Mouse (Mus musculus) myocyte (in vitro differentiated cells): Measurements from ENCODE around the gene Chst8. TPM values are rescaled to one million over a fixed set of nuclear protein-coding genes. Genes with fewer than 3 reads are reported as not detected.

Source experiments
- H3K27me3 ChIP-seq: one replicate; pipeline ENCODE4 v1.6.1; 2011; ENCODE audit not compliant: control insufficient read depth, insufficient read depth, insufficient read length
- H3K36me3 ChIP-seq: one replicate; pipeline ENCODE4 v1.6.1; 2011; ENCODE audit not compliant: control insufficient read depth, insufficient read depth
- H3K4me2 ChIP-seq: one replicate; pipeline ENCODE4 v1.6.1; 2011; ENCODE audit warnings: low read depth, control low read depth
- H3K4me3 ChIP-seq: one replicate; pipeline ENCODE4 v1.5.1; 2011; ENCODE audit warnings: mild to moderate bottlenecking, control low read depth, moderate library complexity
- H3K79me2 ChIP-seq: one replicate; pipeline ENCODE4 v1.6.1; 2011; ENCODE audit not compliant: control insufficient read depth, insufficient read depth
- H3ac ChIP-seq: one replicate; pipeline ENCODE4 v1.6.1; 2011; ENCODE audit not compliant: control insufficient read depth, insufficient read length
- CEBPB ChIP-seq: IDR thresholded peaks from 2 replicates; pipeline ENCODE4 v1.6.1; 2011; ENCODE audit warnings: mild to moderate bottlenecking, moderate library complexity; ENCODE audit not compliant: poor library complexity, insufficient read depth, severe bottlenecking
- E2F4 ChIP-seq: IDR thresholded peaks from one replicate; pipeline ENCODE4 v1.6.1; 2011; ENCODE audit warnings: mild to moderate bottlenecking, control low read depth, moderate library complexity; ENCODE audit not compliant: insufficient read depth
- MAX ChIP-seq: IDR thresholded peaks from one replicate; pipeline ENCODE4 v1.6.1; 2011; ENCODE audit warnings: low read depth, mild to moderate bottlenecking, control low read depth
- MYOD1 ChIP-seq, 3 experiments: IDR thresholded peaks; one replicate each; pipeline ENCODE4 v1.6.1; 2011; ENCODE audit warnings: control low read depth in 2 of 3, low read depth in 2 of 3, mild to moderate bottlenecking in 2 of 3, moderate library complexity in 1 of 3; ENCODE audit not compliant: insufficient read length in 2 of 3, control insufficient read depth in 1 of 3
- MYOG ChIP-seq, 3 experiments: IDR thresholded peaks; one replicate each; pipeline ENCODE4 v1.6.1; 2011; ENCODE audit warnings: control low read depth in 2 of 3, low read depth in 2 of 3, mild to moderate bottlenecking in 2 of 3; ENCODE audit not compliant: insufficient read length in 2 of 3, control insufficient read depth in 1 of 3, insufficient read depth in 1 of 3
- POLR2A ChIP-seq: IDR thresholded peaks from one replicate; pipeline ENCODE4 v1.6.1; 2011; ENCODE audit warnings: low read depth, mild to moderate bottlenecking, control low read depth, moderate library complexity; ENCODE audit not compliant: insufficient read length
- POLR2AphosphoS2 ChIP-seq: IDR thresholded peaks from one replicate; pipeline ENCODE4 v1.6.1; 2011; ENCODE audit warnings: low read depth, control low read depth; ENCODE audit not compliant: insufficient read length
- REST ChIP-seq: IDR thresholded peaks from one replicate; pipeline ENCODE4 v1.6.1; 2011; ENCODE audit warnings: mild to moderate bottlenecking, control low read depth, moderate library complexity; ENCODE audit not compliant: insufficient read depth, insufficient read length
- SRF ChIP-seq: IDR thresholded peaks from one replicate; pipeline ENCODE4 v1.6.1; 2011; ENCODE audit warnings: low read depth; ENCODE audit not compliant: control insufficient read depth, insufficient read length
- TCF12 ChIP-seq: IDR thresholded peaks from one replicate; pipeline ENCODE4 v1.6.1; 2011; ENCODE audit warnings: mild to moderate bottlenecking, control low read depth; ENCODE audit not compliant: poor library complexity, insufficient read depth, severe bottlenecking
- TCF3 ChIP-seq: IDR thresholded peaks from one replicate; pipeline ENCODE4 v1.6.1; 2011; ENCODE audit warnings: low read depth, control low read depth; ENCODE audit not compliant: insufficient read length
- USF1 ChIP-seq: IDR thresholded peaks from one replicate; pipeline ENCODE4 v1.6.1; 2011; ENCODE audit warnings: low read depth, mild to moderate bottlenecking, control low read depth, moderate library complexity
- polyA plus RNA-seq: library from polyadenylated mRNA; unstranded; fragments of >200 nt; fragmentation: generic; extraction: Trizol; gene quantifications from one replicate; pipeline ENCODE4 v1.2.1, GENCODE M21; 2012; ENCODE audit warnings: missing spikeins

Gene Chst8
- not detected for polyA plus RNA-seq

DNA sequence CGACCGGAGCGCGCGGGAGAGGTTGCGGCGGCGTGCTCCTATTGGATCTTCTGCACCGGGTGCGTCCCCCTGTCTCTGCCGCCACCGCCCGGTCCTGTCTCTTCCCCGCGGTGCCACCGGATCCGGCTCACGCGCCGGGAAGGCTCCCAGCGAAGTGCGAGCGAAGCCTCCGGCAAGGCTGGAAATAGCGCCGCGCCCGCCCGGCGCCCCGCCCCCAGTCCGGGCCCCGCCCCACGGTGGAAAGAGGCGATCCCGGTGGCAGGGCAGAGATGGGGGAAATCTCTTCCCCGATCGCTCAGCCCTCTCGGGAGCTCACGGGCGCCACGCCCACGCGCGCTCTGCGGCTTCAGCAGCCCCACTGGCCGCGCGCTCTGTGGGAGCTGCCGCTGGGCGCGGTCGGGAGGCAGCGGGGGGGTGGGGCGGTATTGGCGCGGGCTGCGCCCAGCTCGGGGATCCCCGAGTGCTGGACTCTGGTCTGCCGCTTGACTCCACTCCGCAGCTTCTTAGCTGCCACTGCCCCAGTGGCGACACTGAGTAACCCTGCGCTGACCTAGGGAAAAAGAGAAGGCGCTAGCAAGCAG is at the start of gene Chst8:
TSS of gene Chst8 (minus strand) at position 181 of the 581 bp plus-strand sequence.
- TF ChIP-seq E2F4, result no peak
- no peak for TF ChIP-seq MAX
- TF ChIP-seq TCF3, result no peak
- TF ChIP-seq TCF12, result no peak
- TF ChIP-seq MYOG (IDR thresholded peaks at IDR 0.05; ENCODE audit: control insufficient read depth in 1 of 3, insufficient read depth in 1 of 3, insufficient read length in 2 of 3, low read depth in 2 of 3), result no peak
- TF ChIP-seq POLR2AphosphoS2, result no peak
- no peak for TF ChIP-seq SRF
- no peak for TF ChIP-seq CEBPB
- no peak for TF ChIP-seq POLR2A
- no peak for TF ChIP-seq REST
- TF ChIP-seq MYOD1 (IDR thresholded peaks at IDR 0.05; ENCODE audit: control insufficient read depth in 1 of 3, insufficient read length in 2 of 3, low read depth in 2 of 3), result no peak
- no peak for TF ChIP-seq USF1
- Histone ChIP-seq H3K36me3 (no peaks in the 10 kb centered on the region), H3K4me2 (peak within 1 kb of the TSS; percentile 12), H3K79me2 (no peaks in the 10 kb centered on the region), H3ac (no peak within 1 kb of the TSS), H3K4me3 (no peak within 1 kb of the TSS), H3K27me3 (peaks cover 41% of the 10 kb centered on the region)

DNA sequence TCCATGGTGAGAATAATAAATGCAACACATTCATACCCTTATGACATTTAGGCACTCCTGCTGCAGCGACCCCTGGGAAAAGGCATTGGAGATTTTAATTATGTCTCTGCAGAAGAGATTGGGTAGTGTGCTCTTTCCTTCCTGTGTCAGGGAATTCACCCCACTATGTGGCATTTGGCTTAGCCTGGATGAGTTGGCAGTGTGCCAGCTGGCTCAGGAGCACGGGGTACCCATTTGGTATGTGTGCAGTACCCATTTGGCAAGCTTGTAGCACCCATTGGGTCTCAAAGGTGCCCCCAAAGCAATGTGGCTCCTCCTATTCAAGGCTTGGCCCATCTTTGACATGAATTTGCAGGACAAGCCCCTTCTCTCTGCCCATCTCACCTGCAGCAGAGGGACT is 45.8 kb upstream of the Chst8 start:
- Histone ChIP-seq H3K4me2 (no peak overlapping the region), H3K79me2 (no peaks in the 10 kb centered on the region), H3K36me3 (no peaks in the 10 kb centered on the region), H3K27me3 (peaks cover 20% of the 10 kb centered on the region), H3K4me3 (no peak overlapping the region), H3ac (no peak overlapping the region)
- TF ChIP-seq TCF3, result no peak
- no peak for TF ChIP-seq CEBPB
- no peak for TF ChIP-seq MYOD1 (IDR thresholded peaks at IDR 0.05; ENCODE audit: control insufficient read depth in 1 of 3, insufficient read length in 2 of 3, low read depth in 2 of 3)
- no peak for TF ChIP-seq SRF
- no peak for TF ChIP-seq REST
- no peak for TF ChIP-seq TCF12
- TF ChIP-seq E2F4, result no peak
- TF ChIP-seq USF1, result no peak
- no peak for TF ChIP-seq POLR2A
- no peak for TF ChIP-seq POLR2AphosphoS2

DNA sequence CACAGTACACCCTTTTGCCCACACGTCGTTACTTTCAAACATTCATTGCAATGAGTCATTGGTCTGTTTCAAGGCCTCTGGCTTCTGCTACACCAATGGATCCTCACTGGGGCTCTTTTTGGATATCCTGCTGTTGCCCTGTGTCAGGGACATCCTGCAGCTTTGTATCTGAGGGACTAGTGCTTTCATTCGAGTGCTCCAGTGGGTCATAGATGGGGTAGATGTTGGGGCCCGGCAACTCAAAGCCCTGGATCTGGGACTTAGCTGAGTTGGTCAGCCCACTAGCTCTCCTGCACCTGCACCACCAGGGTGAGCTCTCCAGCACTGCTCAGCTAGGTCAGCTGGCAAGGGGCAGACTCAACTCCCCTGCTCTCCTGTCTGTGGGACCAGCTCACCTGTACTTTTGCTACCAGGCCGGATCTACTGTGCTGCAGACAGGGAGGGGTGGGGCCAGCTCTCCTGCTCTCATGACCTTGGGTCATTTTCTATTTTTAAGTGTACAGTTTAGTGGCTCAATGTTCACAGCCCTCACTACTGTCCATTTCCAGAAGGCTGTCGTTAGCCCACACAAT is 42.4 kb upstream of the Chst8 start:
- H3K36me3 ChIP-seq, result no peaks in the 10 kb centered on the region
- H3ac ChIP-seq, result no peak overlapping the region
- no peaks in the 10 kb centered on the region for H3K79me2 ChIP-seq
- TF ChIP-seq TCF12 (no peak), MYOG (IDR thresholded peaks at IDR 0.05; ENCODE audit: control insufficient read depth in 1 of 3, insufficient read depth in 1 of 3, insufficient read length in 2 of 3, low read depth in 2 of 3) (no peak), E2F4 (no peak)
- H3K27me3 ChIP-seq, result peaks cover 11% of the 10 kb centered on the region
- H3K4me3 ChIP-seq, result no peak overlapping the region
- no peak overlapping the region for H3K4me2 ChIP-seq

DNA sequence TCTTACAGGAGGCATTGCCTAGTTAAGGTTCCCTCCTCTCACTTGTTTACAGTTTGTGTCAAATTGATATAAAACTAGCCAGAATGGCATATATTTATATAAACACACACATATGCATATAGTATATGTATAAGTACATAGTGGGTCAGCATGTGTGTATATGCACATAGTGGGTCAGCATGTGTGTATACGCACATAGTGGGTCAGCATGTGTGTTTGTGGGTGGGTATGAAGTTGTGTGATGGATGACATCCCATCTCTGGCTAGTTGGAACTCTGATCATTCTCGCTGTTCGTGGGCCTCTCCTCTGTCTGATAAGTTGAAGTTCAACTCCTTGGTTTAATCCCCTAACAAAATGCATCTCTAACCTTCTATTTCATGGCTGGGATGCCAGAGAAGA is 40.9 kb upstream of the Chst8 start:
- Histone ChIP-seq H3K4me2 (no peak overlapping the region), H3ac (no peak overlapping the region), H3K4me3 (no peak overlapping the region), H3K36me3 (no peaks in the 10 kb centered on the region), H3K79me2 (no peaks in the 10 kb centered on the region), H3K27me3 (peaks cover 9% of the 10 kb centered on the region)
- TF ChIP-seq MYOG (IDR thresholded peaks at IDR 0.05; ENCODE audit: control insufficient read depth in 1 of 3, insufficient read depth in 1 of 3, insufficient read length in 2 of 3, low read depth in 2 of 3) (no peak), USF1 (no peak), MAX (no peak), TCF12 (no peak), MYOD1 (IDR thresholded peaks at IDR 0.05; ENCODE audit: control insufficient read depth in 1 of 3, insufficient read length in 2 of 3, low read depth in 2 of 3) (no peak), POLR2A (no peak), TCF3 (no peak), REST (no peak), CEBPB (no peak), POLR2AphosphoS2 (no peak), E2F4 (no peak), SRF (no peak)

DNA sequence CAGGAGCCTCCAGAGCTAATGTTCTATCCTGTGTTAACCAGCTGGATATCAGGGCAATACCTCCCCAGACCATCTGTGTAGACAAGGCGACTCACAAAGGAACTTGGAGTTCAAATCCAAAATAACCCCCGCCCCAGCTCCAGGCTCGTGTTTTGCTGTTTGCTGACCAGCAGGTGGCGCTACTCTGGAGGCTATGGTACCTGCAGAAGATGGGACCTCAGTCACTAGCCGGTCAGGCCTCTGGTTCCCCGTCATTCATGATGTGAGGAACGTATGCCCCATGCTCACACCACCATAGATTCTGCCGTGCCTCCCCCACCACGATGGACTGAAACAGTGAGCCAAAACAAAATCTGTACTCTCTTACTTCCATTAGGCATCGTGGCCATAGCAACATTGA is 37.1 kb upstream of the Chst8 start:
- H3ac ChIP-seq, result no peak overlapping the region
- H3K27me3 ChIP-seq, result peaks cover 10% of the 10 kb centered on the region
- H3K4me3 ChIP-seq, result no peak overlapping the region
- TF ChIP-seq TCF12 (no peak), SRF (no peak), MYOD1 (IDR thresholded peaks at IDR 0.05; ENCODE audit: control insufficient read depth in 1 of 3, insufficient read length in 2 of 3, low read depth in 2 of 3) (no peak), MYOG (IDR thresholded peaks at IDR 0.05; ENCODE audit: control insufficient read depth in 1 of 3, insufficient read depth in 1 of 3, insufficient read length in 2 of 3, low read depth in 2 of 3) (no peak), REST (no peak), MAX (no peak), E2F4 (no peak), TCF3 (no peak), POLR2A (no peak), CEBPB (no peak), USF1 (no peak), POLR2AphosphoS2 (no peak)
- H3K79me2 ChIP-seq, result no peaks in the 10 kb centered on the region
- no peak overlapping the region for H3K4me2 ChIP-seq
- H3K36me3 ChIP-seq, result no peaks in the 10 kb centered on the region
